In the genomic region with DNA sequence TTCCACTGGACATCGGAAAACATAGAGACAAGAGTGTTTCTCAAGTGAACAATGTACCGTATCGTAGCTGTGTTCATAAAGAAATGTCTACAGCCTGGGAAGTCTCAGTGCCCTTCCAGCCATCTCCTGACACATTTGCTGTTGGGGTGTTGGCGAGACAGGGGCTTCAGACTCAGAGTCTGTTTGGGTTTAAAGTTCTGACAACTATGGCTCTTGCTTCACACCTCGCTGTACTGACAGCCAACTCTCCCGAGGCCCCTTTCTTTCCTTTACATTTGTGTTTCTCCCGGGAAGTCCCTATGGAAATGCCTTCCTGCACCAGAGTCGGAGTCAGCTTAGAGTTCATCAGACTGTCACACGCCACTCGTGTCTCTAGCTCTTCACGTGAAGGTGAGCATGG, we compare ENCODE assay signal across 23 mouse cellular contexts. TPM values are rescaled to one million over a fixed set of nuclear protein-coding genes. Genes with fewer than 3 reads are reported as not detected.
DNase-seq lines count a peak whose midpoint lies in the region; ATAC-seq and TF ChIP-seq lines count a peak whose summit lies in the region.
"Had no signal": no experiment of that assay in that cellular context is flagged by ENCODE, and none has a peak within 500 bp of the region (broad histone marks: within the 10 kb centered on the region; RNA-seq: fewer than 3 reads in every experiment).

No protein-coding gene starts in this region.

- WGBS in embryonic facial prominence, embryonic 12.5 days = 66% methylated on average over 11 of the region's 11 CpGs
- 87% methylated on average over 11 of the region's 11 CpGs for WGBS in embryonic facial prominence, embryonic 10.5 days
- WGBS in intestine, embryonic 16.5 days = 71% methylated on average over 11 of the region's 11 CpGs
- 67% methylated on average over 11 of the region's 11 CpGs for WGBS in intestine, embryonic 15.5 days
- WGBS in midbrain, embryonic 11.5 days = 89% methylated on average over 11 of the region's 11 CpGs
- 86% methylated on average over 11 of the region's 11 CpGs for WGBS in midbrain, postnatal 0 days
- WGBS in stomach, embryonic 16.5 days = 60% methylated on average over 11 of the region's 11 CpGs

- no peak for DNase-seq in embryonic facial prominence, embryonic 10.5 days (ENCODE audit: low spot score)
- peak; percentile 56 for DNase-seq in midbrain, embryonic 11.5 days (ENCODE audit: low spot score, missing footprints)
- DNase-seq in midbrain, postnatal 0 days (ENCODE audit: low spot score) = no peak
- DNase-seq in urinary bladder, postnatal 14 days (ENCODE audit: low spot score) = no peak
- DNase-seq: adrenal gland, adult 8-10 months; adrenal gland, postnatal 36 days; B cell, adult 2 months; cerebellum, adult 2 months; cerebellum, postnatal 10 days; gastrocnemius, postnatal 10 days; heart, adult 2 months; heart, postnatal 4 days had no signal

- H3K27me3 ChIP-seq in embryonic facial prominence, embryonic 12.5 days = no peaks in the 10 kb centered on the region
- H3K27me3 ChIP-seq in embryonic facial prominence, embryonic 10.5 days (replicated peaks; ENCODE audit: low read depth, poor library complexity, severe bottlenecking) = no peaks in the 10 kb centered on the region
- no peaks in the 10 kb centered on the region for H3K27me3 ChIP-seq in intestine, embryonic 16.5 days (replicated peaks; ENCODE audit: control insufficient read depth, insufficient read depth, low read length)
- H3K27me3 ChIP-seq in intestine, embryonic 15.5 days (replicated peaks) = no peaks in the 10 kb centered on the region
- H3K27me3 ChIP-seq in midbrain, embryonic 11.5 days (ENCODE audit: control insufficient read depth, insufficient read depth, low read length) = no peaks in the 10 kb centered on the region
- H3K27me3 ChIP-seq in midbrain, postnatal 0 days (ENCODE audit: insufficient read depth, low read length) = no peaks in the 10 kb centered on the region
- no peaks in the 10 kb centered on the region for H3K27me3 ChIP-seq in stomach, embryonic 16.5 days (ENCODE audit: control insufficient read depth, insufficient read depth, low read length)
- H3K27me3 ChIP-seq: forebrain, embryonic 12.5 days; heart, embryonic 12.5 days; hindbrain, embryonic 12.5 days had no signal

- H3K27ac ChIP-seq in embryonic facial prominence, embryonic 12.5 days = peak overlapping the region; percentile 54; the same call in 1 of the 2 replicates
- no peak overlapping the region for H3K27ac ChIP-seq in embryonic facial prominence, embryonic 10.5 days (replicated peaks)
- peak overlapping the region; percentile 36; the same call in 1 of the 2 replicates for H3K27ac ChIP-seq in intestine, embryonic 16.5 days (ENCODE audit: low read length)
- H3K27ac ChIP-seq in intestine, embryonic 15.5 days = no peak overlapping the region
- no peak overlapping the region for H3K27ac ChIP-seq in midbrain, embryonic 11.5 days (ENCODE audit: low read depth, low read length)
- H3K27ac ChIP-seq in midbrain, postnatal 0 days (ENCODE audit: low read depth, low read length) = no peak overlapping the region
- peak overlapping the region; percentile 12; the same call in 1 of the 2 replicates for H3K27ac ChIP-seq in stomach, embryonic 16.5 days (ENCODE audit: low read length)
- H3K27ac ChIP-seq: forebrain, embryonic 12.5 days; heart, adult 2 months; hindbrain, embryonic 12.5 days had no signal

- no peak overlapping the region for H3K9ac ChIP-seq in embryonic facial prominence, embryonic 12.5 days
- H3K9ac ChIP-seq in intestine, embryonic 16.5 days (ENCODE audit: low read depth, low read length) = no peak overlapping the region
- H3K9ac ChIP-seq in intestine, embryonic 15.5 days = no peak overlapping the region
- no peak overlapping the region for H3K9ac ChIP-seq in midbrain, embryonic 11.5 days (ENCODE audit: low read length)
- no peak overlapping the region for H3K9ac ChIP-seq in midbrain, postnatal 0 days (replicated peaks; ENCODE audit: low read length, poor library complexity, severe bottlenecking)
- H3K9ac ChIP-seq in stomach, embryonic 16.5 days (ENCODE audit: low read length) = no peak overlapping the region
- H3K9ac ChIP-seq: forebrain, embryonic 12.5 days; heart, embryonic 12.5 days; hindbrain, embryonic 12.5 days had no signal

- peaks cover 25% of the 10 kb centered on the region for H3K4me1 ChIP-seq in embryonic facial prominence, embryonic 12.5 days
- peaks cover 7% of the 10 kb centered on the region for H3K4me1 ChIP-seq in embryonic facial prominence, embryonic 10.5 days
- peaks cover 11% of the 10 kb centered on the region; the same call in 1 of the 2 replicates for H3K4me1 ChIP-seq in intestine, embryonic 16.5 days (ENCODE audit: control insufficient read depth, insufficient read depth, low read length)
- H3K4me1 ChIP-seq in intestine, embryonic 15.5 days (replicated peaks) = peaks cover 13% of the 10 kb centered on the region; the same call in 1 of the 2 replicates
- no peaks in the 10 kb centered on the region for H3K4me1 ChIP-seq in midbrain, embryonic 11.5 days (ENCODE audit: control insufficient read depth, insufficient read depth, low read length)
- no peaks in the 10 kb centered on the region for H3K4me1 ChIP-seq in midbrain, postnatal 0 days (ENCODE audit: insufficient read depth, low read length)
- H3K4me1 ChIP-seq in stomach, embryonic 16.5 days (ENCODE audit: control insufficient read depth, insufficient read depth, low read length) = peaks cover 24% of the 10 kb centered on the region
- H3K4me1 ChIP-seq: forebrain, embryonic 12.5 days; hindbrain, embryonic 12.5 days had no signal

- no peaks in the 10 kb centered on the region for H3K9me3 ChIP-seq in embryonic facial prominence, embryonic 12.5 days
- H3K9me3 ChIP-seq in embryonic facial prominence, embryonic 10.5 days = no peaks in the 10 kb centered on the region
- H3K9me3 ChIP-seq in intestine, embryonic 16.5 days (ENCODE audit: control insufficient read depth, low read length) = no peaks in the 10 kb centered on the region
- no peaks in the 10 kb centered on the region for H3K9me3 ChIP-seq in intestine, embryonic 15.5 days
- H3K9me3 ChIP-seq in midbrain, embryonic 11.5 days (ENCODE audit: control insufficient read depth, low read length) = no peaks in the 10 kb centered on the region
- H3K9me3 ChIP-seq in midbrain, postnatal 0 days (ENCODE audit: low read length) = no peaks in the 10 kb centered on the region
- H3K9me3 ChIP-seq in stomach, embryonic 16.5 days (replicated peaks; ENCODE audit: control insufficient read depth, low read length) = no peaks in the 10 kb centered on the region
- H3K9me3 ChIP-seq: forebrain, embryonic 12.5 days; G1E; heart, embryonic 12.5 days; hindbrain, embryonic 12.5 days had no signal

- no peak for ATAC-seq in embryonic facial prominence, embryonic 12.5 days (ENCODE audit: insufficient number of reproducible peaks, insufficient read depth, low FRiP score, low TSS enrichment)
- no peak for ATAC-seq in intestine, embryonic 16.5 days
- no peak for ATAC-seq in intestine, embryonic 15.5 days
- no peak for ATAC-seq in midbrain, embryonic 11.5 days (ENCODE audit: low FRiP score)
- ATAC-seq in midbrain, postnatal 0 days (ENCODE audit: low FRiP score) = no peak
- no peak for ATAC-seq in stomach, embryonic 16.5 days (ENCODE audit: insufficient read depth, low FRiP score)
- ATAC-seq: CD4-positive, CD25-positive, alpha-beta regulatory T cell, adult 4 months; forebrain, embryonic 16.5 days; hindbrain, embryonic 16.5 days had no signal

- H3K36me3 ChIP-seq in embryonic facial prominence, embryonic 12.5 days = no peaks in the 10 kb centered on the region
- H3K36me3 ChIP-seq in embryonic facial prominence, embryonic 10.5 days (replicated peaks) = peaks cover 12% of the 10 kb centered on the region
- H3K36me3 ChIP-seq in intestine, embryonic 16.5 days (ENCODE audit: control insufficient read depth, insufficient read depth, low read length) = no peaks in the 10 kb centered on the region
- no peaks in the 10 kb centered on the region for H3K36me3 ChIP-seq in intestine, embryonic 15.5 days
- no peaks in the 10 kb centered on the region for H3K36me3 ChIP-seq in midbrain, embryonic 11.5 days (ENCODE audit: control insufficient read depth, insufficient read depth, low read length)
- no peaks in the 10 kb centered on the region for H3K36me3 ChIP-seq in midbrain, postnatal 0 days (ENCODE audit: insufficient read depth, low read length)
- H3K36me3 ChIP-seq in stomach, embryonic 16.5 days (ENCODE audit: control insufficient read depth, insufficient read depth, low read length) = no peaks in the 10 kb centered on the region
- H3K36me3 ChIP-seq: heart, embryonic 12.5 days; hindbrain, embryonic 12.5 days had no signal

- H3K4me2 ChIP-seq in embryonic facial prominence, embryonic 12.5 days (replicated peaks) = no peak overlapping the region
- no peak overlapping the region for H3K4me2 ChIP-seq in intestine, embryonic 16.5 days (ENCODE audit: low read depth, low read length)
- no peak overlapping the region for H3K4me2 ChIP-seq in intestine, embryonic 15.5 days (replicated peaks)
- H3K4me2 ChIP-seq in midbrain, embryonic 11.5 days = no peak overlapping the region
- no peak overlapping the region for H3K4me2 ChIP-seq in midbrain, postnatal 0 days (ENCODE audit: low read depth, low read length, poor library complexity, severe bottlenecking)
- H3K4me2 ChIP-seq in stomach, embryonic 16.5 days (ENCODE audit: low read depth, low read length) = no peak overlapping the region
- H3K4me2 ChIP-seq: forebrain, embryonic 12.5 days; heart, embryonic 12.5 days; hindbrain, embryonic 12.5 days had no signal

- no peak for TF ChIP-seq CTCF in midbrain, postnatal 0 days (IDR thresholded peaks at IDR 0.05)

- H3K4me3 ChIP-seq in embryonic facial prominence, embryonic 12.5 days = no peak overlapping the region
- no peak overlapping the region for H3K4me3 ChIP-seq in embryonic facial prominence, embryonic 10.5 days
- no peak overlapping the region for H3K4me3 ChIP-seq in intestine, embryonic 16.5 days (ENCODE audit: low read length)
- no peak overlapping the region for H3K4me3 ChIP-seq in intestine, embryonic 15.5 days (replicated peaks)
- H3K4me3 ChIP-seq in midbrain, embryonic 11.5 days (ENCODE audit: low read depth, low read length) = no peak overlapping the region
- H3K4me3 ChIP-seq in midbrain, postnatal 0 days (ENCODE audit: low read depth, low read length) = no peak overlapping the region
- H3K4me3 ChIP-seq in stomach, embryonic 16.5 days (replicated peaks; ENCODE audit: low read length) = no peak overlapping the region
- H3K4me3 ChIP-seq: forebrain, embryonic 12.5 days; heart, adult 2 months; heart, embryonic 12.5 days; hindbrain, embryonic 12.5 days had no signal

RNA-seq across cellular contexts. Expression of gene F2rl2, which starts 50.9 kb away (rescaled TPM):
- polyA plus RNA-seq in embryonic facial prominence, embryonic 12.5 days (2016; fragmentation: Nextera tagmentation; extraction: Ambion mirVana) = 1.2 TPM in 2 replicates
- 1.7 and 2.0 TPM in 2 replicates for polyA plus RNA-seq in embryonic facial prominence, embryonic 10.5 days (2016; fragmentation: Nextera tagmentation; extraction: Ambion mirVana)
- 0.21 and 0.38 TPM in 2 replicates for polyA plus RNA-seq in intestine, embryonic 16.5 days (2015; fragmentation: Nextera tagmentation; extraction: Ambion mirVana)
- polyA plus RNA-seq in intestine, embryonic 15.5 days (2015; fragmentation: Nextera tagmentation; extraction: Ambion mirVana) = 0.44 and 0.58 TPM in 2 replicates
- 2.9 and 3.0 TPM in 2 replicates for polyA plus RNA-seq in midbrain, embryonic 11.5 days (2014; fragmentation: Nextera tagmentation; extraction: Ambion mirVana)
- 0.38 and 0.49 TPM in 2 replicates for total RNA-seq in midbrain, postnatal 0 days (2014; rRNA removed)
- polyA plus RNA-seq in midbrain, postnatal 0 days (2015; fragmentation: Nextera tagmentation; extraction: Ambion mirVana) = 0.34 and 0.68 TPM in 2 replicates
- 0.28 and 0.31 TPM in 2 replicates for polyA plus RNA-seq in stomach, embryonic 16.5 days (2015; fragmentation: Nextera tagmentation; extraction: Ambion mirVana)
- polyA plus RNA-seq: G1E had no signal

Comparison
In these comparisons a context has a peak if more than half of its experiments do, and no peak if none do; other contexts are left out.
1. H3K27ac ChIP-seq: peak in embryonic facial prominence, embryonic 12.5 days (single experiment), intestine, embryonic 16.5 days (single experiment) and stomach, embryonic 16.5 days (single experiment); none in embryonic facial prominence, embryonic 10.5 days (single experiment), intestine, embryonic 15.5 days (single experiment), midbrain, embryonic 11.5 days (single experiment) and midbrain, postnatal 0 days (single experiment).